Mouse (Mus musculus): ENCODE measurements around the gene Arsg.
A peak's percentile ranks its signal among the peaks of the same experiment; 100 is the strongest.

Gene Arsg

GRCm38 (mm10) chr11:109473171-109474085 is at the start of gene Arsg, which contains the start of gene Slc16a6:
Arsg (plus strand) TSS chr11:109473374.
Slc16a6 (minus strand) TSS chr11:109473598.
- peak; percentile 85 for DNase-seq (ENCODE audit: low read depth, low spot score)

GRCm38 (mm10) chr11:109425392-109426271 is 47.5 kb upstream of the Arsg start, which contains the start of gene Amz2:
Amz2 (plus strand) TSS chr11:109425946.
- peak; percentile 100 for DNase-seq (ENCODE audit: low read depth, low spot score)

- no peak for DNase-seq (ENCODE audit: low read depth, low spot score)
Measured at GRCm38 (mm10) chr11:109426272-109426586, 46.9 kb upstream of the Arsg start.

- DNase-seq (ENCODE audit: low read depth, low spot score), result no peak
Measured at GRCm38 (mm10) chr11:109427353-109427752, 45.8 kb upstream of the Arsg start.

GRCm38 (mm10) chr11:109434233-109434798 is 38.9 kb upstream of the Arsg start:
- DNase-seq (ENCODE audit: low read depth, low spot score), result no peak

GRCm38 (mm10) chr11:109436889-109437288 is 36.3 kb upstream of the Arsg start:
- DNase-seq (ENCODE audit: low read depth, low spot score), result no peak

GRCm38 (mm10) chr11:109439209-109439608 is 34.0 kb upstream of the Arsg start:
- no peak for DNase-seq (ENCODE audit: low read depth, low spot score)

GRCm38 (mm10) chr11:109439829-109440340 is 33.3 kb upstream of the Arsg start:
- DNase-seq (ENCODE audit: low read depth, low spot score), result peak; percentile 59

GRCm38 (mm10) chr11:109440641-109441040 is 32.5 kb upstream of the Arsg start:
- no peak for DNase-seq (ENCODE audit: low read depth, low spot score)

GRCm38 (mm10) chr11:109441119-109441518 is 32.1 kb upstream of the Arsg start:
- DNase-seq (ENCODE audit: low read depth, low spot score), result peak; percentile 22

- DNase-seq (ENCODE audit: low read depth, low spot score), result no peak
Measured at GRCm38 (mm10) chr11:109442166-109442730, 30.9 kb upstream of the Arsg start.

GRCm38 (mm10) chr11:109443468-109444263 is 29.5 kb upstream of the Arsg start:
- no peak for DNase-seq (ENCODE audit: low read depth, low spot score)

GRCm38 (mm10) chr11:109444600-109444999 is 28.6 kb upstream of the Arsg start:
- no peak for DNase-seq (ENCODE audit: low read depth, low spot score)

- peak; percentile 57 for DNase-seq (ENCODE audit: low read depth, low spot score)
Measured at GRCm38 (mm10) chr11:109445438-109446035, 27.6 kb upstream of the Arsg start.

GRCm38 (mm10) chr11:109451169-109451568 is 22.0 kb upstream of the Arsg start:
- DNase-seq (ENCODE audit: low read depth, low spot score), result no peak

- no peak for DNase-seq (ENCODE audit: low read depth, low spot score)
Measured at GRCm38 (mm10) chr11:109456261-109456660, 16.9 kb upstream of the Arsg start.

GRCm38 (mm10) chr11:109458165-109458564 is 15.0 kb upstream of the Arsg start:
- no peak for DNase-seq (ENCODE audit: low read depth, low spot score)

GRCm38 (mm10) chr11:109460586-109460985 is 12.6 kb upstream of the Arsg start:
- DNase-seq (ENCODE audit: low read depth, low spot score), result no peak

- no peak for DNase-seq (ENCODE audit: low read depth, low spot score)
Measured at GRCm38 (mm10) chr11:109465068-109465467, 8.1 kb upstream of the Arsg start.

- DNase-seq (ENCODE audit: low read depth, low spot score), result no peak
Measured at GRCm38 (mm10) chr11:109466987-109467386, 6.2 kb upstream of the Arsg start.
